Mouse (Mus musculus) thymus, postnatal 36 days (tissue): Measurements from ENCODE around the gene Zfp536.
A peak's percentile ranks its signal among the peaks of the same experiment; 100 is the strongest.

Experiments
- DNase-seq, 2 experiments: peaks; one replicate each; pipeline ENCODE4 v3.0.0; 2022; ENCODE audit warnings: mixed read lengths in 2 of 2

Gene Zfp536

DNA sequence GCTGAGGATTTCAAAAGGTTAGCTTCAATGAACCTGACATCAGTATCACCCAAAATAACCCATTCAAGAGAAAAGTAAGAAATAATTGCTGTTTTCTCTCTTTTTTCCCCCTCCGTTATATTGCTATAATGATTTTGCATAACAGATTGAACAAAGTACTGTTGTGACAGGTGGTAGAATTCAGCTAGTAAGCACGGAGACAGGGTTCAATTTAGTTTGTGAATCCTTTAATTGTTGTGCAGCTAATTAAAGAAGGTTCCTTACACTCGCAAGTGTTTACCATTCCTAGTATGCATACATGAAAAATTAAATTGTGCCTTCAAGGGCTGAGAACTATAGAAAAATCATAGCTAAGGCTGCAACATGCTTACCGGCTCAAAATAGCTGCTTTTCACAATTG is 173.1 kb downstream of the Zfp536 start:
- no peak for DNase-seq

DNA sequence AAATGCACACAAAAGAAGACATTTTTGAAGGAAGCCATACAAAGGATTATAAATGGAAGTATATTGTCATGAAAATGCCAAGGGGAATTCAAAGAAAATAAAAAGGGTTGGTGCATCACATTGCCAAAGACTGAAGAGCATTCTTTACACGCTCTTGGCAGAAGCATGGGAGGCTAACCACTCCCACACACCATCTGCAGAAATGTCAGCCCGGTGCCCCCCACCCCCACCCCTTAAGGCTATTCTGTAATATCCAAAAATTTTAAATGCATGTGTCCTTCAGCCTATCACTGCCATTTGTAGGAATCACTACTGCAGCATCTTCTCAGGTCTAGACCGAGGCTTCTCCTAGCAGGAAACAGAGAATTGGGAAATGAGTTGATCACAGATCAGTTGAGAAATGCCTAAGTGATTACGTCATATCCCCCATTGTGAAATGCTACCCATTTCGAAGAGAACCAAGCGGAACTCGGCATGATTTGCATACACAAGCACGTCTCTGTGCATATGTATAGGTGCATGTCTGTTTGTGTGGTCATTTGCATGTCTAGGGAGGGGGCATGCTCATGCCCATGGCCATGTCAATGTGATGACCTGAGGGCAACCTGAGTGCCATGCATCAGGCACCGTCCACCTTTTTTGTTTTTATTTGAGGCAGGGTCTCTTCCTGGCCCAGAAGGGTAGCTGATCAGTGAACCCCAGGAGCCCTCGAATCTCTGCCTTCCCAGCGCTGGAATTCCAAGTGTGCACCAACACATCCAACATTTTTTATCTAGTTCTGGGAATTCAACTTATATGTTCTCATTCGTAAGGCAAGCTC is 179.0 kb downstream of the Zfp536 start:
- DNase-seq: no peak

DNA sequence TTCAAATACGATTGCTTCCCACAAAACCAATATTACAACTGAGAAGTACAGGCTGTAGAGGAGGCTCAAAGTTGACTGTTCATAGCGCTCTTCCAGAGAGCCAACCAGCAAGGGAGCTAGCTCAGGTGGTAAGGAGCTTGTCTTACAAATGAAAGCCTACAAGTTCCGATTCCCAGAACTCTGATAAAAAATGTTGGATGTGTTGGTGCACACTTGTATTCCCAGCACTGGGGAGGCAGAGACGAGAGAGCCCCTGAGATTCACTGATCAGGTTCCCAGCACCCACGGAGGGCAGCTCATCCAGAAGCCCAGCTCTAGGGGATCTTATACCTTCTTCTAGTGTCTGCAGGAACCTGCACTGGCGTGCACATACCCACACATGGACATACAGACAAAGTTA is 179.9 kb downstream of the Zfp536 start:
- no peak for DNase-seq

DNA sequence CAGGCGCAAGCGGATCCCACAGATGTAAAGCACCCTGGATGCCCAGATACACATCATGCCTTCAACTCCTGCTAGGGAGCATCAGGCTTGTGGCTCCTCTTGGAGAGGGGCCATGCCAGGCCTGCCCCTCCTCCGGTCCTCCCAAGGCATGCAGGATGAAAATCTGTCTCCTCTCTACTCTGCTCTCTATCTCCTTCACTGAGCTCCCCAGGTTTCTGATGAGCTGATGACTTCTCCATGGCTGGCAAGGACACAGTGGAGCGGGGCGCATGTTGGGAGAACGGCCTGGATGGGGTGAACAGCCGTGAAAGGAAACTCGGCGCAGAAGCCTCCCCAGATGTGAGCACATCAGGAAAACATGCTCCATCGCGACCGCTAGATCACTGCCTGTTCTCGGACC is 186.7 kb downstream of the Zfp536 start:
- DNase-seq: no peak

DNA sequence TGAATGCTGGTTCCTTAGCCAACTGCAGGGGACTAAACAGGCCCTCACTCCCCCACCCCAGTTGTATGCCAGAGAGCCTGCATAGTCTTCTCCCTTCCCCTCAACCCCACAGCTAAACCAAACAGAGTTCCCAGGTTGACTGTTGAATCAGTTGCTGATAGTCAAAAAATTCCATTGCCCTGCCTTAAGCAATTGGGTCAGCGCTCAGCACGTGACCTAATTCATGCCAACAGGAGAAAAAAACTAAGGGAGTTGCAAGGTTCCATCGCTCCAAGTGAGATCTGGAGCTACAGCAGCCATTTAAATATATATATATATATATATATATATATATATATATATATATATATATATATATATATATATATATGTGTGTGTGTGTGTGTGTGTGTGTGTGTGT is 192.2 kb downstream of the Zfp536 start:
- DNase-seq: no peak

DNA sequence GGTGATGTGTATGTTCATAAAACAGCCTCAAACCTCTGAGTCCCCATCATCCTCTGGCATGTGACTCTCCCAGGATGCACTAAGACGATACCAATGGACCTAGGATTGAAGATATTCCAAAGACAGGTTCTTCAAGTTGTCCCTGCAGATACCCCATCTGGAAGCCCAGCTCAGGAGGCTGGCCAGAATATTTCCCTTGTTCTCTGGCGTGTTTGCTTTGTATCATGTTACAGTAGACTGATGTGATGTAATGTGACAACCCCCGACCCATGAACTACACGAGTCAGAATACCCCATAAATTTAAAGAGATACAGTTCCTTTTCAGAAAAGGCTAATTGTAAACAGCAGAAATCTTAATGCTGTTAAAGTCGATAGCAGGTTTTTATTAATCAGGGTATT is 192.9 kb downstream of the Zfp536 start:
- DNase-seq: no peak

DNA sequence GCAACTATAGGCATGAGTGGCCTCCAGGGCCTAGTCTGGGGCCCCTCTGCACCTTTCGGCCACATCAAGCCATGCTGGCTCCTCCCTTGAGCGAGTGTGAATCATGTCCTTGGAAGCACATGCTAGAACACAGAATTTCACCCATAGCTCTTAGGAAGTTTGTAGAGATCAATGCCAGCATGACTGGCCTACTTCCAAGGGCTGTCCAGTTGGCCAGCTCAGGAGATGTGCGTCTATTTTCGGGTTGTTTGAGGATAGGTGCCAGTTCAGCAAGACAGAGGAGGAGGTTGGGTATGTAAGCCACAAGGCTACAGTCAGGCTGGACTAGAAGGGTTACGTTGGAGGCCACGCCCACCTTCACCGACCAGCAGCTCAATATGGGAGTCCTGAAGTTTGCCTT is 201.4 kb downstream of the Zfp536 start:
- no peak for DNase-seq

DNA sequence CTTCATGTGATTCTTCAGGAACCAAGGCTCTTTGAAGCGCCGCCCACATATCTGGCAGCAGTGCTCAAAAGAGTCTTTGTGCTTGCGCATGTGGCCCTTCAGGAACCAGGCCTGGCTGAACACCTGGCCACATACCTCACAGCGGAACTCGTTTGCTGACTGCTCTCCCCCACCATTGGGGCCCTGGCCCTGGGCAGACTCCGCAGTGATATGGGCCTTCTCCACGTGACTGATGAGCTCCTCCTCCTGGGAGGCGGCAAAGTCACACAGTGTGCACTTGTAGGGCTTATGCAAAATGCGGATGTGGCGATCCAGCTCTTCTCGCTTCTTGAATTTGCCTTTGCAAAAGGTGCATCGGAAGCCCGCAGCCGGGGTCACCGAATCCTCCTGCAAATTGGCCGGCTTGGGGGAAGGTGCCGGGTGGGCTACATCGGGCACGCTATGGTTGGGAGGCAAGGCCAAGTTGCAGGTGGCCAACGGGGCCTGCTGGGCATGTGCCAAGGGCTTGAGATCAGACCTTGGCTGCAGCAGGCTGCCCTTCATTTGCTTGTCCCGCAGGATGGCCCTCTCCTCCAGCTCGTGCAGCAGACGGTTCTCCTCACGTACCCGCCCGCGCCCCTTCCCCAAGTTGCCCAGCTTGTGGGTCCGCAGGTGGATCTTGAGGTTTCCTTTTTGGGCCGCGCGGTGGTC is 204.5 kb downstream of the Zfp536 start:
- DNase-seq: peak; percentile 9 to 19

DNA sequence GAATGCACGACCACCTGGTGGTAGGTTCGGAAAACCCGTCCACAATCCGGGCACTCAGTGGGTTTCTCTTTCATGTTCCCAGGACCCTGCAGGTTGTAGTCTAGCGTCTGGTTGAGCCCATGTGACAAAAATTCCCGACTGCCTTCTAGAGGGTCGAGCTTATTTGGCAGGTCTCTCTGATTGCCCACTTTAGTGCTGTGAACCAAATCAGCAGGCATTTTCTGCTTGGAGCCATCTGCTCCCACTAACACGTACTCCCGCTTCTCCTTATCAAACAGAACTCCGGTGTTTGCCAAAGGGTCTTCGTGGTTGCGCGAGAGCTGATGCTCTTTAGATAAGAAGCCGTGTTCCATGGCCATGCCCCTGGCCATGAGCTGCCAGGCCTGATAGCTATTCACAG is 205.4 kb downstream of the Zfp536 start:
- DNase-seq: no peak

DNA sequence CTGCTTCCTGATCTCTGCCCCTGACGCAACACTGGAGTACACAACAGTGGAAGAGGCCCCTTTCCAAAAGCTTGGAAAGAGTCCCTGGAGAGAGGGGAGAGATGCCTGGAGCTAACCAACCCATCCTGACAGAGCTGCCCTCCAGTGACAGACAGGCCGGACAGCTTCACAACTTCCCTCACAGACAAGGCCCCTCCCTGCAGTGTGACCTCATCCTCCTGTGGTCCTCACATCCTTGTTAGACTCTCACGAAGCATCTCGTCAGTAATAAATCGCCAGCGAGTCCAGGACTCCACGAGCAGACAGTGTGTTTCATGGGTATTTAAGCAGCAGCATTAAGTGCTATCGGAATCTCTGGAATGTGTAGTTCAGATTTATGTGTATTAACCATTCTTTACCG is 207.4 kb downstream of the Zfp536 start:
- DNase-seq: no peak

DNA sequence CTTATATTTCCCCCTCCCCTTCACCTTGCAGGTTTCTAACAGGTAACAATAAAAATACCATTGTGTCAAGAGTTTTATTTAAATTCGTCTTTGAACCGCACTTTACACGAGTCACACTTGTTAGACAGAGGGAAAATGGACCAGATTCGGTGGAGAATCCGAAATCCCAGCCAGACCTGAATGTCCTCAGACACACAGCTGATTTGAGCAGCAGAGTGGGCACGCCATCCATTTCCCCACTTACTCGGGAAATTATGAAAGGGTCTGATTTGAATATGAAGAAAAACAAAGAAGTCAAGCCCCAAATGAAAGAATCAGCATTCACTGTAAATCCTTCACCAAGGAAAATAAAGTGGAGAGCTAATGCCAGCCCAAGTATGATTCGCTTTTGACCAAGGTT is 208.1 kb downstream of the Zfp536 start:
- DNase-seq: no peak

DNA sequence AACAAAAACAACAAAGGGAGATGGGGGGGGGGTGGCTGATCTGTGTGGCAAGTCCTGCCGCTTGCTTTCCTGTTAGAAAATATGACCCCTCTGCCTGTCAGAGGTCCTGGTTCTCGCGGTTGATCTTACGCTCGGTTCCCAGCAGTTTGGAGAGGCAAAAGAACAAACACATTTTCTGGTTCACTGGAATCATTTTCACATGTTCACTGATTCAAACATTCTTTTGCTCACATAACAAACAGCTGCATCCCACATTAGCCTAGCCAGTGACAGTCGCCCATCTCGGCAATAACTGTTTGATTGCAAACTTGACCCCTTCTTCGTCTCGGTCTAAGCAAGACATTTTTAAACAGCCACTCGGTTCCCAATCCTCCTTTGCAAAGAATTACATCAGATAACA is 208.8 kb downstream of the Zfp536 start:
- DNase-seq: no peak

DNA sequence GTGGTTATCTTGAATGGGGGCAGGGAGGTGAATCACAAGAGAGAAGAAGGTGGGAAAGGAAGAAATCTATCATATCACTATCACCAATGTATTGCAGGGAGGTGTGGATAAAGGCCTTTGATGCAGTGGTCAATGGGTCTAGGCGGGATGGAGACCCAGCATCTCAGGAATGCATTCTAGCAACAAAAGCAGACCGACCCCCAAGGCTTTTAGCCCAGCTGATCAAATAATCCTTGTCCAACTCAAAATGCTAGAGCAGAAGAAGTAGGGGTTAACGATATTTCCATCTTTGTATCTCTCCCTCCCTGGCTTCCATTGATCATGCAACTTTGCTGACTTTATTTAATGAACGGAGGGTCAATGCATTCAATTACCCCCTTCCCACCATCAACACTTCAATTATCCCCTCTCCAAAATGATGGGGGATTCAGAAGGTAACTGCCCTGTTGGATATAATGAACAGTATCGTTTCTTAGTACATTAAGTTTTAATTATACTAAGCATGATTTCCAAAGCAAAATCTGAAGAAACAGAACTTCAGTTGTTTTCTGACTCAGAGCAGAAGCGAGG is 209.5 kb downstream of the Zfp536 start:
- DNase-seq: no peak

DNA sequence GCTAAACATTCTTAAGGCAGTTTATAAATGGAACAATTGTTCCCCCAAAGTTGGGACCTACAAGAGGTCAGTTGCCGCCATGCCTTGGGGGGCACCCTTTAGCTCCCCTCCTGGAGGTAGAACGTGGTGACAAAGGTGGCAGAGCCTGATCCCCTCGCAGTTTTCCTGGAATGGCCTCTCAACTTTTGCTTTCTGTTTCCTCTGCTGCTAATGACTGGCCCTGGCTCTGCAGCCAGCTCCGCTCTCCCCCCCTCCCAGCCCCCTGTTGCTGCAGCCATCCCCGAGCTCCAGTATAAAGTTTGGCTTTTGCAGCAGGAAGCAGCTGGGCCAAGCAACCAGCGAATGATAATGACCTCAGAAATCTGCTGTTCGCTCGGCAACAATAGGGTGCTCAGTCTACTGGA is 210.3 kb downstream of the Zfp536 start:
- DNase-seq: no peak

DNA sequence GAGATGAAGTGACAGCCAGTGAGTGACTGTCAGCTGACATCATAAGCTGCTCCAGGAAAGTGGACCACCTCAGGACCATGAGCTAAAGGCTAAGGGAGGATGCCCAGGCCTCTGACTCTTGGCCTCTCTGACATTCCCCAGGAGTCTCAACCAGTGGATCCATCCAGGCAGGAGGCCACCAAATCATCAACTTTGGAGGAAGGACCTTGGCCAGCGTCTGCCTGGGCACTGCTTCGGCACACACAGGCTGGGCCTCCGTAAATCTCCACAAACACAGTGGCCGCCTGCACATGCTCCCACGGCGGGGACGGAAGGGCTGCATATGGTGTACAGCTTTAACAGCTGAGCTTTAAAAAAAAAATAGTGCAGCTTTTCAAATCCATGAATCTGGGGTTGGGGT is 210.9 kb downstream of the Zfp536 start:
- DNase-seq: no peak

DNA sequence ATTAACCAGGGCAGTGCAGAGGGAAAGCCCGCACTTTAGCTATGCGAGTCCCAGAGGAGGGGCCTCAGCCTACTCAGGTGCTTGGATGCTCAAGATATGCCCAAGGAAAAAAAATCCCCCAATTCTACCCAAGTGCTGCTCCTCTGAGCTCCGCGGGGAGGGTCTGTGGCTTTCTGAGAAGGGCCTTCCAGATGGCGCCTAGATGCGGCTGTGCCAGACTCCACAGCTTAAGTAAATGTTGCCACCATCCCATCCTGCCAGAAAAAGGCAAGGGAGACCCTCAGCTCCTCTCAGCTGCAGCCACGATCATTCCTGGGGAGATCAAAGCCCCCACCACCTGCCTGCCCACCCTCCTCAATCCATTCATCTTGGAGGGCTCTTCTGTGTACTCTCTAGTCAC is 212.9 kb downstream of the Zfp536 start:
- DNase-seq: no peak

DNA sequence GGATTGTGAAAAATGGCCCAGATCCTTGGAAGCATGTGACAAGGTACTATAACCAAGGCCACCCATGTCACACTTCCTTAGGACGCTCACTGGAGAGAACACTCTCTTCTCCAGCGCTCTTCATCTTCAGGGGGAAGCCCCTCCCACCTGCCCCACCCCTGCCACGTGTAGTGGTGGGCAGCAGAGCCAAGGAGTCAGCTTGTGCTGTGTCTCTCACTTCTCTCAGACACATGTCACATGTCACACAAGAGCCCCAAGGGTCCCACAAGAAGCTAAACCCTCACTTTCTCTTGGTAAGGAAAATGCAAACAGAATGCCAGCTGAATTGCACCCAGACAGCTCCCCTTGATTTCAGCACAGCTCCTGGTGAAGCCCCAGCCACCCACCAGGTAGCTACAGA is 213.6 kb downstream of the Zfp536 start:
- DNase-seq: no peak

DNA sequence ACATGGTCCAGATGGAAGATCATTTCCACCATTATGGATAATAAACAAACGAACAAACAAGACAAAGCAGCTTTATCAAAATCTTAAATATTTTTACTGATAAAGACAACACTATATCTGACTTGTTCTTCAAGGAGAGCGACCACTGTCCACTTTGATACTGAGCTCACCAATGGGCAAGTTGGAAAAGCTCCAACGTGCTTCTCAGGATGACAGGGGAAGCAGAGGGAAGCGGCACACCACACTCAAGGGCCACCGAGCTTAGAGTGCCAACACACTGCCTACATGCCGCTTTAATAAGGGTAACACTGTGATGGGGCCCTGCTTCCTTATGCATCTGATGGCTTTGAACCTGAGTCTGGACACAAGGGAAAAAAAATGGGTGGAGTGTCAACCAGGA is 214.1 kb downstream of the Zfp536 start:
- no peak for DNase-seq

DNA sequence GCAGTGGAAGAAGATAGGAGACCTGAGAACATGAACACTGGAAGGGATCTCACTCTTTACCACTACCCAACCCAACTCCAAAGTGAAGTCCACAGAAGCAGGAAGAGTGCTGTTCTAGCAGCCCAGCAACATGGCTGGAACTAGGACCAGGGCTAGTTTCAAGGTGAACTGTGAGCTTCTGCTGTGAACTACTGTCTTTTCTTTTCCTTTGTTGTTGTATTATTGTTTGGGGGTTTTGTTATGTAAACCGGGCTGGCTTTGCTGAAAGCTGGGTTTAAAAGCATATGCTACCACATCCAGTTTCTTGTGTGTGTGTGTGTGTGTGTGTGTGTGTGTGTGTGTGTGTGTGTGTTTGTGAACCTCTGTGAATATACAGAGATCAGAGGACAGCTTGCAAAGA is 216.6 kb downstream of the Zfp536 start:
- DNase-seq: no peak

DNA sequence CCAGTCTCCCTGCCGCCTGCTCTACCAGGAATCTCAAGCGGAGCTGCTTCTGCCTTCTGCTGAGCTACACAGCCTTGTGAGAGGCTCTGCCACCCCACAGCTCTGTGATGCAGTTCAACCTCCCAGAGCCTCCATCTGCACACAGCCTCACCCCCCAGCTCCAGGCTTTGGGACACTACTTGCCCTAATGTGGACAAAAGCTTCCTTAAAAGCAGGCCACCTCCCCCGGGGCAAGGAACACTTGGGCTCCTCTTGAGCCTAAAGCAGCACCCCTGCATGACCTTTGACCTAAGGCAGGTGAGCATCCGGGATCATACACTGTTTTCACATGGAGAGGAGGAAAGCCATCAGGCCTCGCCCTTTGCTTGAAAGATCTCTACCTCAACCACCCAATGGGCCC is 219.0 kb downstream of the Zfp536 start:
- no peak for DNase-seq

DNA sequence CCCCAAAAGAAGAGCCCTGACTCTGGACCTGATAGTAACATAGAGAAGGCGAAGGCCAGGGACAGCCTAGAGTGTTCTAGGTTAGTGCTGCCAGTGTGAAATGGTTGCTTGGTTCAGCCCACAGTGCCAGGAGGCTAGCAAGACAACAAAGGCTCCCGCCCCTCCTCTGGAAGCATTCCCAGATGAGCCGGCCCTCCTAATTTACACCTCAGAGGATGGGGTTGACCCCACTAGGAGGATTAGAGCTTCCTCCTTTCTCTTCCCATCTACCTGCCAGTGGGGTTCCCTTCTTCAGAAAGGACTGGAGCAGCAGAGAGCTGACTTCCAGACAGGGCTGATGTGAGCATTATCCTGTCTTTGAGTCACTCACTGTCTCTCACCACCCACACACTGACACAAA is 219.8 kb downstream of the Zfp536 start:
- no peak for DNase-seq

DNA sequence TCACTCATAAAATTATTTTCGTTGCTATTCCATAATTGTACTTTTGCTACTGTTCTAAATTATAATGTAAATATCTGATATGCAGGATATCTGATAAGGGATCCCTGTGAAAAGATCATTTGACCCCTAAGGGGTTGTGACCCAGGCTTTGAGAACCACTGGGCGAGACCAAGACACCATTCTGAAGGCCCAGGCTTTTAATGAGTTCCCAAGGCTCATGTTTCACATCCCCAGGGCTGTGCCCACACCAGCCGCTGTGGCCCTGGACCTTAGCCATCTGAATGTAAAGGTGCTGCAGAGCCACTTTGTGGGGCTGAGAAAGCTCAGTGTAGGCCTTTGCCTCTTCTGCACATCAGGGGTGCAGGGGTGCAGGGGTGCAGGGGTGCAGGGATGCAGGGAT is 221.1 kb downstream of the Zfp536 start:
- DNase-seq: no peak

DNA sequence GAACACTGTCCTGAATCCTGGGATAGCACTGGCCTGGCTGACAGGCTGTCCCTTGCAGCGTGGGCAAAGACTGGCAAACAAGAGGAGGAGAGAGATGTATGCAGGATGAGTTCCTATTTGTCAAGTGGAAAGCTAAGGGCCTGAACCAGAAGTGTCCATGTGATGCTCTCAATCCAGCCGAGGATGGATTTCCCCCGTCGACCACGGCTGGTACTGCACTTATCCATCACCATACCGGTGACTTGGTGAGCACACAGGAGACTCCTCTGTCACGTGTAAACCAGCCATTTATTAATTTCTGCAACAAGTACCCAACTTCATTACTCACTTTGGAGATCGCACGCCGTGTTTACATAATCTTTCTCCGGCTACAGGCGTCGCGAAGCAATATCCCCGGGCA is 224.6 kb downstream of the Zfp536 start:
- no peak for DNase-seq

DNA sequence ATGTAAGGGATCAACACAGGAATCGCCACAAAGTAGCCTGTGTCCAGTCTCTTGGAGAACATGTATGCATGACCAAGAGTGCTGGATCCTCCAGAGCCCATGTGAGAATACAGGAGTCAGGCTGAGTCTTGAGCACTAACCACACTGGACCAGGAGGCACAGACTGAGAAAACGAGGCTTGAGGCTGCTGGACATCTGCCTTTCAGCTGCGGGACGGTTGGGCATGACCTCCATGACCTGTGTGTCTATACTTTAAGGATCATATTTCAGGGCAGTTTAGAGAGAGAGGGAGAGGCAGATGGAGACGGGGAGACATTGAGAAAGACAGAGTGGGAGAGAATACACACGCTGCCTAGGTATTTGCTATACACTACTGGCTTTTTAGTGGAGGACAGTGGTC is 229.4 kb downstream of the Zfp536 start:
- DNase-seq: no peak
